Mouse (Mus musculus) frontal cortex, postnatal 14 days (tissue): Measurements from ENCODE around the gene Tubb2b.
"Not testable (repeated sequence)": the region's sequence is repeated elsewhere in the genome, so short reads cannot be mapped to it uniquely, and the experiment has no call there.

Experiments used
- DNase-seq, 2 experiments: peaks; one replicate each; pipeline ENCODE4 v3.0.0; 2022; ENCODE audit warnings: low spot score in 2 of 2

The Tubb2b gene

GRCm38 (mm10) chr13:34109035-34109676 lies 21.1 kb downstream of the Tubb2b start:
- DNase-seq, result no peak

GRCm38 (mm10) chr13:34106999-34107398 lies 23.3 kb downstream of the Tubb2b start:
- DNase-seq, result no peak

GRCm38 (mm10) chr13:34106256-34106655 lies 24.0 kb downstream of the Tubb2b start:
- no peak for DNase-seq

- no peak for DNase-seq
These were observed 24.9 kb downstream of the Tubb2b start for GRCm38 (mm10) chr13:34105364-34105763.

GRCm38 (mm10) chr13:34101908-34102307 lies 28.4 kb downstream of the Tubb2b start:
- DNase-seq, result no peak

- DNase-seq, result no peak
These were observed 29.0 kb downstream of the Tubb2b start for GRCm38 (mm10) chr13:34101247-34101646.

- no peak for DNase-seq
These were observed 29.5 kb downstream of the Tubb2b start for GRCm38 (mm10) chr13:34100733-34101132.

GRCm38 (mm10) chr13:34097086-34097485 lies 33.2 kb downstream of the Tubb2b start:
- DNase-seq, result no peak

- no peak for DNase-seq
These were observed 33.8 kb downstream of the Tubb2b start for GRCm38 (mm10) chr13:34096455-34096854.

GRCm38 (mm10) chr13:34095542-34096435 lies 34.5 kb downstream of the Tubb2b start:
- peak; percentile 54 to 81 for DNase-seq

GRCm38 (mm10) chr13:34089358-34089757 lies 40.9 kb downstream of the Tubb2b start:
- no peak for DNase-seq

GRCm38 (mm10) chr13:34088871-34089288 lies 41.4 kb downstream of the Tubb2b start:
- no peak for DNase-seq

GRCm38 (mm10) chr13:34088201-34088649 lies 42.0 kb downstream of the Tubb2b start:
- DNase-seq, result not testable (repeated sequence)

GRCm38 (mm10) chr13:34087052-34087812 lies 43.0 kb downstream of the Tubb2b start:
- no peak for DNase-seq

GRCm38 (mm10) chr13:34084026-34084750 lies 46.1 kb downstream of the Tubb2b start:
- DNase-seq, result no peak

- DNase-seq, result no peak
These were observed 48.3 kb downstream of the Tubb2b start for GRCm38 (mm10) chr13:34081926-34082325.

- no peak for DNase-seq
These were observed 50.5 kb downstream of the Tubb2b start for GRCm38 (mm10) chr13:34079801-34080200.

- no peak for DNase-seq
These were observed 51.6 kb downstream of the Tubb2b start for GRCm38 (mm10) chr13:34078500-34079280.

GRCm38 (mm10) chr13:34077492-34078271 lies 52.6 kb downstream of the Tubb2b start, which contains the start of gene Tubb2a:
Gene Tubb2a, minus strand, starts transcription at chr13:34078007.
- DNase-seq, result peak; percentile 88 to 91
